Mouse (Mus musculus) adrenal gland, adult (tissue): ENCODE measurements around the gene Col27a1.

Experiments used
- DNase-seq, 2 experiments: peaks; one replicate each; pipeline ENCODE4 v3.0.0; 2022 to 2023; ENCODE audit warnings: low spot score in 1 of 2; ENCODE audit not compliant: inconsistent age in 2 of 2

Col27a1 gene

DNA sequence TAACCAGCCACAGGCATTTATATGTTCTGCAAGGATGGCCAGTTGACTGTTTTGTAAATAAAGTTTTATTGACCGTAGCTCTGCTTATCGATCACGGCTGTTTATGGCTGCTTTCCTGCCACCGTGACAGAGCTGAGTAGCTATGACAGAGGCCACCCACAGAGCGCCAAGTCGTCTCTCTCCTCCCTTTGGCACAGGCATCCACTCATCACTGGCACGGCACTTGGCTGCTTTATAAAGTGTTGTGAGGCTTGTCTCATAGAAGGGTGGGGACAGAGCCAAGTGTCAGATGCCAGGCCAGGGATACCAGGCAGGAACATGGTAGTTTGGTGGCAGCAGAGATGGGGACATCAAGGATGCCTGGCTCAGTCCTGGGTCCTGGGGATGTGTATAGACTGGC lies 43.5 kb downstream of the Col27a1 start:
- DNase-seq = no peak

DNA sequence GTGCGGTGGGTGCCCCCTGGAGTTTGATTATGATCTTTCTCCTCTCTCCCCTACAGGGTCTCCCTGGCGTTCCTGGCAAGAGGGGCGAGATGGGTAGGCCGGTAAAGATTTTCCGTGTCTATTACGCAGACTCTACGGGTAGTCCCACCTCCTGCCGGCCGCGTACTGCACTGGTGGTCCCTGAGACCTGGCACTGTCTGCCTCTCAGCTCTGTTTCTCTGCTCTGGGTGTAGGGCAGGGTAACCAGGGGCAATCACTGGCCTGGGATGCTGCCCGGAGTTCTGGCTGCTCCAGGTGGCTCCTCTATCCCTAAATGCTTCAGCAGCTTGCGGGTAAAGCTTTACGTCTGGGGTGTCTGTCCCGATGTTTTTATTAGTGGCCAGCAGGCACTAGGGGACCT lies 44.3 kb downstream of the Col27a1 start:
- no peak for DNase-seq

GRCm38 (mm10) chr4:63259066-63259465 lies 45.3 kb downstream of the Col27a1 start:
- DNase-seq = no peak

- DNase-seq = no peak
Measured at GRCm38 (mm10) chr4:63260506-63260905, 46.7 kb downstream of the Col27a1 start.

DNA sequence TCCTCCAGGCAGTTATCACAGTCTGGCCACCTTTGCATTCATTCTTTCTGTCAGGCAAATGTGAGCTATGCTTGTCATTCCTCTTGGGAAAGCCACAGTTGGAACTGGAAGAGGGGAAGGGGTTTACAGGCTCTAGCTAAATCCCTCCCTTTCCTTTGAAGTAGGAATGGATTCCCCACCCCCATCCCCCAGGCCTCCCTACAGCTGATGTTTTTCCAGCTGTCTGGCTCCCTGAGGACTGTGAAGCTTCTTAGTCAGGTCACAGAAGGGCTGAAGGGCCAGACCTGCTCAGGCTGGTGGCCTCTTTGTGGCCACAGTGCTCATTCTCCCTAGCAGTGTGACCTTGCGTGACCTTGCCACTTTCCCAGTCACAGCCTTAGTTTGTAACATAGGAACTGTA lies 49.1 kb downstream of the Col27a1 start:
- no peak for DNase-seq

GRCm38 (mm10) chr4:63266276-63266675 lies 52.5 kb downstream of the Col27a1 start:
- DNase-seq = no peak

- no peak for DNase-seq
Measured at GRCm38 (mm10) chr4:63267121-63267520, 53.3 kb downstream of the Col27a1 start.

DNA sequence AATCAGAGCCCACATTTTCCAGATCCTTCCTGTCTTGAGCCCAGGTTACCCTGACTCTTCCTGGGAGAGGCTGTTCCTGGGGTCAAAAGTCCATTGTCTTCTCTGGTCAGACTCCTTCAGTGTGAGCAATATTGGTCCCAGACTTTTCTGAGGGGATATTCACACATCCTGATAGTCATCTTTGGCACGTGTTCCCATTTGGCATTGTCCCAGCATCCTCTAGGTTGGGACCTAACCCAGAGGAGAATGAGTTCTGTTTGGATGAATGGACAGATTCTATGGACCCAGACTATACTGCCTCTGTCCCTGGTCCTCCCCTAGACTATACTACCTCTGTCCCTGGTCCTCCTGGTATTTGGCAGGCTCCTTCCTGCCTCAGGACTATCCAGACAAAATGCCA lies 53.8 kb downstream of the Col27a1 start:
- DNase-seq = no peak

DNA sequence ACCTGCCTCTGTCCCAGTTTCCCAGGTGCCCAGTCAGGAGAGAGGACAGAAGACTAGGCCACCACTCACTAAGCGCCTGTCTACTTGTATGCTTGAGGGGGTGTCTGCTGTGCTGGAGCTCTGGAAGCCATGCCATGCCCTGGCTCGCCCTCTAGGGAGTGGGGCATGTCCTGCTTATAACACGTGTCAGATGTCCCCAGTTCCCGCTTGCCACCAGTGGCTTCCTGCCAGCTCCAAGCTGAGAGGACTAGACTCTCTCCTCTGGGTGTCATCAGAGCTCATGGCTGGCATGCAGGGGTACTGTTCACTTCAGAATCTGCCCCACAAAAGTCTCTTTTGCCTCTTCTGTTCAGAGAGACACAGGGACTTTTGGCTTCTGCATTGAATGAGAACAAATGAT lies 55.0 kb downstream of the Col27a1 start:
- no peak for DNase-seq

DNA sequence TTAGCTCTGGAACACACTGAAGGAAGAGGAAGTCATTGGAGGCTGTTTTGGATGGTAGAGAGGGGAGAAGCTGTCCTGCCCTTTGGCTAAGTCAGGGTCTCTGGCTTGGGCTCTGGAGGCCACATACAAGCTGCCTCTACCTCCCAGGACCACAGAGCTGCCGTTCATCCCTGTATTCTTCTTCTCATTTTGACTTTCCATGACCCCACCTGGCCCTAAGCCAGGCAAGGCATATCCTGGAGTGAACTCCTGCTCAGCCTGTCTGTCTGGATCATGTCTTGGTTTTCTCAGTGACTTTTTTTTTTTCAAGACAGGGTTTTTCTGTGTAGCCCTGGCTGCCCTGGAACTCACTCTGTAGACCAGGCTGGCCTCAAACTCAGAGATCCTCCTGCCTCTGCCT lies 60.7 kb downstream of the Col27a1 start:
- no peak for DNase-seq

DNA sequence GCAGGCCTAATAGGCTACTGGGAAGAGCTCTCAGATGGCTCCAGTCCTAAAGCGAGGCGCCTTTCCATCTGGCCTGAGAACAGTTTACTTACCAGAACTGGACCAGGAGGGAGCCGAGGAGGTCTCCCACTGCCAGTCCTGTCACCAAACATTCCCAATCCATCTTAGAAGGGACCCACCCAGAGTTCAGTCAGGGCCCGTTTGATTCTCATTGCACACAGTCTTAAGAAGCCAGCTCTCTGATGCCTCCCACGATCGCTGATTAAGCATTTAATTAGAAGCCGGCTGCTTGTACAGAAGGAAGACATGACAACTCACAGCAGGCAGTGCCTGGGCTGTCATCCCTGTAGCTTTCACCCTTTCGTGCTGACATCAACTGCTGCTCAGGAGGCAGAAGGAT lies 61.4 kb downstream of the Col27a1 start:
- no peak for DNase-seq

GRCm38 (mm10) chr4:63276571-63276970 lies 62.8 kb downstream of the Col27a1 start:
- no peak for DNase-seq

GRCm38 (mm10) chr4:63278821-63279220 lies 65.0 kb downstream of the Col27a1 start:
- DNase-seq = peak in 1 of 2 experiments; percentile 18

GRCm38 (mm10) chr4:63281694-63282093 lies 67.9 kb downstream of the Col27a1 start:
- DNase-seq = no peak

DNA sequence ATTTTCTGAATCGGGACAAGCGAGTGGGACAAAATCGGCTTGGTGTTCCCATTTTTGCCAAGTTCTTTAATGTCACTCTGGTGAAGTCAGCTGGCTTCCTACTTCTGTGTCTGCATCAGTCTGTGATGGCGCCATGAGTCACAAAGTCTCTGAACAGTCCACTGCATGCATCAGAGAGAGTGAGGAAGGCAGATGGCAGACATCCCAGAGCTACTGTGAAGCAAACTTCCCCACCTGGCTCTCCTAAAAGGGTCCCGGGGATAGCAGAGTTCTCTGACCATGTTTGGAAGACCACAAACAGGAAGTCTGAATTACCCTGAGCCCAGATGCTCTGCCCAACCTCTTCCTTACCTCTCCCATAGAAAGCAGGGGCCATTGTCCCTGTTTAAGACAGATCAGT lies 69.5 kb downstream of the Col27a1 start:
- DNase-seq = peak in 1 of 2 experiments; percentile 50

GRCm38 (mm10) chr4:63286034-63286433 lies 72.2 kb downstream of the Col27a1 start:
- no peak for DNase-seq

DNA sequence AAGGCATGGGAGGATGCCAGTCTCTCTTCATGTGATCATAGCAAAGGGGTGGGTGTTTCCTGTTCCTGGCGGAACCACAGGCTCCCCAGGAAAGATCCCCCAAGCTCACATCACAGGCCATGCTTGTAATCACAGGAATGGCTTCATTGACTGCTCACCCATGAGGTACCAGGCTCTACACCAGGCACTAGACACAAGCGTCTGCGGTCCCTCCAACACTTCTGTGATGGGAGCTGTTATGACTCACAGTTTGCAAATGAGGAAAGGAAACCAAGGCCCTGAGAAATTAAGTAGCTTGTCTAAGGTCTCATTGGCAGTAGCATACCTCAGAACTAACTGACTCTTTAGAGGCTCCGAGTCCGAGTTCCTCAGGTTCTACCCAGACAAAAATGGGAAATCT lies 74.7 kb downstream of the Col27a1 start:
- no peak for DNase-seq

GRCm38 (mm10) chr4:63290081-63290480 lies 76.3 kb downstream of the Col27a1 start:
- DNase-seq = no peak

GRCm38 (mm10) chr4:63291075-63291474 lies 77.3 kb downstream of the Col27a1 start:
- peak in 1 of 2 experiments; percentile 52 for DNase-seq

DNA sequence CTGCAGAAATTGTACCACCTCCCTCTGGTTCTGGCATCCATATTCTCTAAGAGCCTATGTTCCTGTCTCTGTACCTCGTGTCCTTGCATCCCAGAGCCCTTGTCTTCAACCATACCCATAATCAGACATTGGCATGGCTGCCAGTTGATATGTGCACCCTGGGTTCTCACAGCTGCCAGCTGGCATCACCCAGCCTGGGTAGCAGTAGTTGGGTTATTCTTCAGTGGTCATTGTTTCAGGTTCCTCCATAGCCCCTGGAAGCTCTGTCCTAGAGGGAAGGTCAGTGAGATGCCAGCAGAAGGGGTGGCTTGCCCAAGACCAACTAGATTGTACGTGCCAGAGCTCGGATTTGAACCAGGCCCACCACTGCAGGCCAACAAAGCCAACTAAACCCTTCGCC lies 77.9 kb downstream of the Col27a1 start:
- DNase-seq = no peak

DNA sequence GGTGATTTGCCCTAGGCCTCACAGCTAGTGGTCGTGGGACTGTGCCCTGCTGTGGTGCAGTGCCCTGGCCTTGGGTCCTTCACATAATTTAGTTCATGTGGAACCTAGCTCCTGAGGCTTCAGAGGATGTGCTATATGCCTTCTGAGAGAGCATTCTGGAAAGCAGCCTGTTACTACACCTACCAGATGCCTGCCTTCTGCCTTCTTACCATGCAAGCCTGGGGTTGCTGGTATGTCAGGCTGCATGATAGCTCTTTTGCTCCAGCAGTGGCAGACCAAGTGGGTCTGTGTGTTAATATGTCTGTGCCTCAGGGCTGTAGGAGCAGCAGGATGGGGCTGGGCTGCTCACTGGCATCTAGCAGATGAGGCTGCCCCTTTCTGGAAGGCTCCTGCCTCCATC lies 81.8 kb downstream of the Col27a1 start:
- no peak for DNase-seq

DNA sequence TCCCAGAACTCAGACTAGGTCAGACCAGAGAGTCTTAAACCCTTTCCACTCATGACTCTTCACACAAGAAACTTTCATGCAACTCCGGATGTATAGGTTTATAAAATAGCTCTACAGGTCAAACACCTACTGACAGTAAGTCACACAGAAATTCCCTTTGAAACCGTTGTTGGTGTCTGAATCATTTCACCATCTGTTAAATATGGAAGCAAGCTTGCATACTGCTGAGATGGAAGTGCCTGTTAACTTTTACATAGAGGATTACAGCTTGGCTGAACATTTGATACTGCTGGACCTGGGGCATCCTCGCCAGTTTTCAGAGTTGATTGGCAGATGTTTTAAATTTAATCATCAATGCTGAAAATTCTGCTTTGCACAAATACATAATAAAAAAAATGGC lies 82.5 kb downstream of the Col27a1 start:
- DNase-seq = no peak

GRCm38 (mm10) chr4:63296876-63297275 lies 83.1 kb downstream of the Col27a1 start:
- no peak for DNase-seq

GRCm38 (mm10) chr4:63298191-63298590 lies 84.4 kb downstream of the Col27a1 start:
- no peak for DNase-seq
